Mouse (Mus musculus): ENCODE results near the gene Txndc15.

Gene Txndc15

DNA sequence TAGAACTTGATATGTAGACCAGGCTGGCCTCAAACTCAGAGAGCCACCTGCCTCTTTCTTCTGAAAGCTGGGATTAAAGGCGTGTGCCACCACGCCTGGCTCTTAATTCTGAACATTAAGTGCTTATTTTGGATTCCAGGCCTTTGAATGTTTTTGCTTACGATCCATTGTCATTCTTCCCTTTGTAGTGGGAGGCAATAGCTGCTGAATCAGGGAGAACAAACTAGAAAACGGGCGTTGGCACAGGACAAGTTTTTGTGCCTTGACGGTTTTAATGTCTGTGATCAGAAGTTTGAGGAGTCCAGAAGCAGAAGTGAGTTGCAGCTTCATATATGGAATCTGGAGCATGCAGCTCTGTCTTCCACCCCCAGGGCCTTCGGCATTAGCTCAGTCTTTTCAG lies 16.3 kb downstream of the Txndc15 start:
- no peak for DNase-seq (ENCODE audit: low spot score in 2 of 2)

DNA sequence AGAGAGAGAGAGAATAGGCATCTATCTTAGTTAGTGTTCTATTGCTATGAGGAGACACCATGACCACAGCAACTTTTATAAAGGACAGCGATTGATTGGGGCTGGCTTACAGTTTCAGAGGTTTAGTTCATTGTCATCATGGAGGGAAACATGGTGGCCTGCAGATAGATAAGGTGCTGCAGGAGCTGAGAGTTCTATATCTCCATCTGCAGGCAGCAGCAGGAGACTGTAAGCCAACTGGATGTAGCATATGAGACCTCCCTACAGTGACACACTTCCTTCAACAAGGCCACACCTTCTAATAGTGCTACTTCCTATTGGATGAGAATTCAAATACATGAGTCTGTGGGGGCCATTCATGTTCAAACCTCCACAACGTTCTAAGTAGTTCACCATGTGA lies 17.7 kb downstream of the Txndc15 start:
- DNase-seq (ENCODE audit: low spot score in 2 of 2): no peak

DNA sequence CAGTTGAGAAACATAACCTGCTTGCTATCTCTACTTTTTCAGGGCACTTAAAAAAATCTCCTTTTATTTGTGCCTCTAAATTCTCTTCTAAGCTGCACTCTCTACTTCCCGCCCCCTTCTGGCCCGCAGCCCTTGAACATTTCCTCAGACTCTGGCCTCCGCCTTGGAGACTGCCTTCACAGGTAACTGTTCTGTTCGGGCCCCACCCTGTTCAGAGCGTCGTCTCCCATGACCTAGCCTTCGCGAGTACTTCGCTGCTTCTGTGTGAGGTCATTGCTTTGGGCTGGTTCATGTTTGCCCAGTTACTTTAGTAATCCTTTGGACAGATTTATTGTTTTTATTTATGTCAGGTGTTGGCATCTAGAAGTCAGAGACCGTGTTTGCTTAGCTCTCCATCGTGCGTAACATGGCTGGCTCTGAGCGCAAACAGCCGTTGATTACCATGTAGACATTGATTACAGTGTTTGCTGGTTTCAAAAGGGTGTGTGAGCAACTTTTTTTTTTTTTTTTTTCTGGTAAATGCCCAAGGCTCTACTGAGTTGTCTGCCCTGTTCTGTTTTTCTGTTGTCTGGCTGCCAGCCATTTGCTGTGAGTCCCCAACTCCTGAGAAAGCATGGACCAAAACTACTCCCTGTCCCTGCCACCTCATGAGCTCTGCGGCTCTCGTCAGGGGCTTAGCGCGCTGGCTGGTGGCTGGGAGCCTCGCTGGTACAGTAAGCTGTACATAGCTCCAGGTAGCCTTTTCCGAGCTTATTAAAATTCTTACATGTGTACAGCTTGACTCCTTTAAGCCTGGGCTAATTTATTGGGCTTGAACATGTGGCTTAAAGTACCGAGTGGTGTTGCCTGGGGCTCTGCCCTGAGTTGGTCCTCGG lies 19.4 kb downstream of the Txndc15 start:
- DNase-seq (ENCODE audit: low spot score in 2 of 2): no peak

DNA sequence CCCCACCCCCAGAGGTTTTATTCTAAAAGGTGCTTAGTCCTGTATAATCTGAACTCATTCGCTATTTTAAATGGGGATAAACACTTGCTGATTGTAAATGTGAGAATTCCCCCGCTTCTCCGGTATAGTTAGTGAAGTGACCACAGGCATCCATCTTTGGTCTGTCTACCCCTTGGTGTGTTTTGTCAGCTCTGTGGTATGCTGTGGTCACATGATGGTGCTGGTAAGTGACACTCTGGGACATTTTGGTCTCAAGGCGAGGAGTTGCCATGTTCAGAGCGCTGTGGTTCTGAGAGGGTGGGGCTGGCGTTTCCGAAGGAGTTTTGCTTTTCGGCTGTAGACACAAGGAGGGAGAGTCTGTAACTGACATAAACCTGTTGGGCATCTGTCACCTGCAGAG lies 23.4 kb downstream of the Txndc15 start:
- DNase-seq (ENCODE audit: low spot score in 2 of 2): no peak

DNA sequence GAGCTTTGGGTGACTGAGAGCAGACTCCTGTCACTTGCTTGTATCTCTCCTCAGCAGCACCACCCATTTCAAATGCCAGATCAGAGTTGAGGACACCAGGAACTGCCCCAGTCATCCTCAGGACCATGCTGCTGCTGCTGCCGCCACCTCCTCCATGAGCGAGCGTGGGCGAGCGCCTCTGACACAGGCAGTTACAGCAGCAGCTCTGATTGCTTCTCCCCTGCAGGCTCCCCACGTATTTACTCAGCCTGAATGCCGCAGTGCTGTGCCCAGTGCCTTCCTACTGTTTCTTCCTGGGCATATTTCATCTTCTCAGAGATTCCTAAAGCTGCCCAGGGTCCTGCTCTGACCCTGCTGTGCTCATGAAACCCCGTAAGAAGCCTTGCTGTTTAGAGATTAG lies 27.9 kb downstream of the Txndc15 start:
- DNase-seq (ENCODE audit: low spot score in 2 of 2): no peak

DNA sequence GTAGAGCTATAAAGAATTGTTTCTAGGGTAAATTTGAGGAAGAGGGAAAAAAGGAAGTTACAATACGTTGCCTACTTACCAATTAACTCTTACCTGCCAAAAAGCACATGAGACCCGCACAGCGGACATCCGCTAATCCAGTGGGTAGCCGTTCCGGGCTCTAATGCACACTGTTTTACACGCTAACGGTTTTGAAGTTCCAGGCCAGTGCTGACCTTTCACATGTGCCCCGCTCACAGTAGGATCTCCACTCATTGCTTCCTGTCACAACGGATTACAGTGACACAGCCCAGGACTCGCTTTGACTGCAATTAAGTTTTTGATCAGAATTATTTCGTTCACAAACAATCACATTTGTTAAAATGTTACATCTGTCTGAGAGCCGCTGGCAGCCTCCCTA lies 39.9 kb downstream of the Txndc15 start:
- DNase-seq (ENCODE audit: low spot score in 2 of 2): no peak

DNA sequence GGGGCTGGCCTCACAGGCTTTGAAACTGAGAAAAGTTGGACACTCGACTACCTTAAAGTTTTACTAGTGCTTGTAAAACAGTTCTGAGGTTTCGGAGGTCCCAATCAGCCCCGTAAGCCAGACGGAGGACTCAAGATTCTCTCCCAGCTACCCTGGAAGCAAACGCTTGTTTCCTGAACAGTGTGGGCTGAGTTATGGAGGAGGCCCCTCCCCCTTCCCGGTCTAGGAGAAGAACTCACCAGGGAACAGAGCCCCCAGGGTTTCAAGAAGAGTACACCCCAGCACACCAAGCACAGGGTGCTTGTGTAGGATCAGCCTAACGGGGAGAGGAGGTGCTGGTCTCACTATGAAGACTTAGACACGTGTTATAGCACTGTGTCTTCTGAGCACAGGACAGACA lies 42.3 kb downstream of the Txndc15 start:
- no peak for DNase-seq (ENCODE audit: low spot score in 2 of 2)

DNA sequence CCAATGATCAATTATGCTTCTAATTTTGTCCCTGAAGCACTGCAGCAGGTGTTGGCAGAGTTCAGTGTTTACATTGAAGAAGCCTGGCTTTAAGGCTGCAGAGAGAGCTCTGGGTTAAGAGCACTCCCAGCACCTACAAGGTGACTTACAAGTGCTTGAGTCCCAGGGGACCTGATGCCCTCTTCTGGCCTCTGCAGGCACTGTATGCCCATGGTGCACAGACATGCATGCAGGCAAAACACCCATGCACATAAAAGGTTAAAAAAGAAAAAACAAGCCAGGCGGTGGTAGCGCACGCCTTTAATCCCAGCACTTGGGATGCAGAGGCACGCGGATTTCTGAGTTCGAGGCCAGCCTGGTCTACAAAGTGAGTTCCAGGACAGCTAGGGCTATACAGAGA lies 43.2 kb downstream of the Txndc15 start:
- DNase-seq (ENCODE audit: low spot score in 2 of 2): no peak

DNA sequence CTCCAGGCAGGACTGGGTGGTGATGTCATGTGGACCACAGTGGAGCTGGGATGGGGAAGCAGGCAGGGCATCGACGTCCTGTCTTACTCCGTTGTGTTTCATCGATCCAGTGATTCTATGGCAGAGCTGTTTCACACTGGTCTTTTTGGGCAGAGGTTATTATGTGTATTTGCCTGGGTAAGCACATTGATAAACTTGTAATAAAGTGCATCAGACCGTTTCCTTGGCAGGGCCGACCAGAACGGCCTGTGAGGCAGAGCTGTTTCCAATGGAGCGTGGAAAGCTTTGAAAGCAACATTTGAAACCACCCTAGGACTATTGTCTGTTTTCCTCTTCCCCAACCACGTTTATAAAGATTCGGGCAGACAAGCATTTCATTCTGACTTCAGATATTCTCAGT lies 46.1 kb downstream of the Txndc15 start:
- DNase-seq (ENCODE audit: low spot score in 2 of 2): no peak

DNA sequence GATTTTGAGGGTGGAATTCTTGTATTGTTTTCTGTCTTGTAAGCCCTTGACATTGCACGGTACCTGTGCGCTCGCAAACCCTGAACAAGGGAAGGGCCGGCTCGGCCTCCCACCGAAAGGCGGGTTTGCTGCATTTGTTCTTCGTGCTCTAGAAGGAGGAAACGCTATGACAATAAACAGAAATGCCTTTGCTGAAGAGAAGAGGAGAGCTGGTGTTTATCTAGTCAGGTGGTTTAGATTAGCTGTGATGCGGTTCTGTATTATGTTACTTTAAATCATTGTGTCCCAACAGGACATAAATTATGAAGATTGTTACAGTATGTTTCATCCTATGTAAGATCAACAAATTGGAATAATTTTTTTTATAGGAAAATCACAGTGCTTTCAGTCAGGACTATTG lies 47.0 kb downstream of the Txndc15 start:
- DNase-seq (ENCODE audit: low spot score in 2 of 2): no peak

DNA sequence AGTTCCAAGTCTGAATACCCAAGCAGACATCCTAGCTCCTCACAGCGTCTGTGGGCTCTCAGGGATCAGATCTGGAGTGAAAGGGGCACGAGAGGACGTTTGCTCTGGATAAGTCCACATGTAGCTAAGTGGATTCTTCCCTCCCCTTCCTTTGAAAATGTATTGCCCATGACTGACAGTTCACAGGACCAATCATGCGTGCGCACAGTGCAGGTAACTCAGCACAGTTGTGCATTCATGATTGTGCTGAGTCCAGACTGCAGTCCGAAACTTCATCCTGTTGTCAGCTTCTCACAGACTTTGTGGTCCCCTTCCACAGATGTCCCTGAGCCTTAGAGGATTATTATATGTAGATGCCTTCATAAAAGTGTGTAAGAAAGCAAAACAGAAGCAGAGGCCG lies 59.9 kb downstream of the Txndc15 start:
- no peak for DNase-seq (ENCODE audit: low spot score in 2 of 2)

DNA sequence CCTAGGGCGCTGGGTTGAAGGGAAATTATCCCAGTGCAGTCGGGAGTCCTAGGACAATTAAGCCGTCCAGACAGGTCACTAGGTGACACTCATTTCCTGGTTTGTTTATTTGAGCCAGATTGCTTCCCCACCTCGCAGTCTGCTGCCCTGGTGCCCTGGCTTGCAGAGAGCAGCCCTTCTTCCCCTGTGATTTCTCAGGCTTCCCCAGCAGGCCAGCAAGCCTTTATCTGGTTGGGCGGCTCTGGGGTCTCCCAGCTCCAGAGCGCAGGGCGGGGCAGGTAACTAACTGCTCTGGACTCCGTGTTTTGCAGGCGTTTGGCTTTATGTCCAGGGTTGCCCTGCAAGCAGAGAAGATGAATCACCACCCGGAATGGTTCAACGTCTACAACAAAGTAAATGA lies 60.6 kb downstream of the Txndc15 start:
- no peak for DNase-seq (ENCODE audit: low spot score in 2 of 2)

Measured in spleen, postnatal 36 days (tissue).